Mouse (Mus musculus) retina, embryonic 14.5 days (tissue): ENCODE measurements around the gene Cpeb3.
A peak's percentile ranks its signal among the peaks of the same experiment; 100 is the strongest.
"Not testable (repeated sequence)": the region's sequence is repeated elsewhere in the genome, so short reads cannot be mapped to it uniquely, and the experiment has no call there.

ENCODE experiments used
- DNase-seq: peaks from one replicate; pipeline ENCODE4 v3.0.0-alpha.2; 2015; ENCODE audit warnings: low spot score

Cpeb3 gene

DNA sequence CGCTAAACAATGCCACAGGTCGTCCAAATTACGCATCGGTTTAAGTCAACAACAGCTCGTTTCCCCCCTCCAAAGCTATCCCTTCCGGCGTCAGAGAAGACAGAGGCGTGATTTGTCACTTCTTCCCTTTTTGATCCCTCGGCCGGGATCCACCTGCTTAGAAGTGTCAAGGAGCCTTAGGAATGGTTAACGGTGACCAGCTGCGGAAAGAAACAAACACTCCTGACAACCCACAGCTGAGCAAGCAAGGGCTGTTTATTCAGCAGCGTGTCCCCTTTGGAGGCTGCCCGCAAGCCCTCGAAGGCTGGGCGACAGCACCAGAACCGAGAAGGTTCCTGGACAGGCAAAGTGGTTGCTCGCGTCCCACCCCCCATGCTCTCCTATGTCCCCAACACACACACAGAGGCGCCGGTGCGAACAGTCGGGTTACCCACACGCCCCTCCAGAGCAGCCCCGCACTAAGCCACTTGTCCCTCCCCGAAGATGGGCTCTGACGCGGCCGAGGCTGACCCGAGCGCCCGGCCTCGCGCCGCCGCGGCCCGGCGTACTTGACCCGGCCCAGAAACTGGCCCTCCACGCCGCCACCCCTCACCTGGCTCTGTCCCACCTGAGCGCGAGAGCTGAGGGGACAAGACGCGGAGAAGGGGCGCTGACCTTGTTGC lies 1.6 kb downstream of the Cpeb3 start:
- DNase-seq: peak; percentile 61

DNA sequence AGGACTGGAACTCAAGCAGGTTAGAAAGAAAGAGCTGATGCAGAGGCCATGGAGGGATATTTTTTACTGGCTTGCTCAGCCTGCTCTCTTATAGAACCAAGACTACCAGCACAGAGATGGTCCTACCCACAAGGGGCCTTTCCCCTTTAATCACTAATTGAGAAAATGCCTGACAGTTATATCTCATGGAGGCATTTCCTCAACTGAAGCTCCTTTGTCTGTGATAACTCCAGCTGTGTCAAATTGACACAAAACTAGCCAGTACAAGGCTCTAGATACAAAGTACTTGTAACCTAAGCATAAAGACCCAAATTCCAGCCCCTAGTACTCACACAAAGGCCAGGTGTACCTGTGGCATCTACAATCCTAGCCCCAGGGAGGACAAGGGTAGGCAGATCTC lies 3.2 kb downstream of the Cpeb3 start:
- DNase-seq: not testable (repeated sequence)

DNA sequence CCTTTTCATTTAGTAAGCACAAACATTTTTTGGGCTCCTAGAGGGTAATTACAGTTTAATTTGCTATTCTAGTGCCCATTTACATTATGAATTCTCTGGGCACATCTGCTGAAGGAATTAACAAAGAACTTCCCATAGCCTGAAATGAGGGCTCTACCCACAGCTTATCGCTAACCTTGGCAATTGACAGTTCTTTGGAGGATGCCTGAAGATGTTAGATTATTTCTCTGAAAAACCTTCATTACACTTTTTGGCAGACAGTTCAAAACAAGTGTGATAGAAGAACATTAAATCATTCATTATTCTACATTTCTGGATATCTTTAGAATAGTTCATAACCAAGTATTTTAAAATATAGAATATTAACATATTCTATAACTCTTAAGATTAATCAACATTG lies 5.0 kb downstream of the Cpeb3 start:
- DNase-seq: no peak

DNA sequence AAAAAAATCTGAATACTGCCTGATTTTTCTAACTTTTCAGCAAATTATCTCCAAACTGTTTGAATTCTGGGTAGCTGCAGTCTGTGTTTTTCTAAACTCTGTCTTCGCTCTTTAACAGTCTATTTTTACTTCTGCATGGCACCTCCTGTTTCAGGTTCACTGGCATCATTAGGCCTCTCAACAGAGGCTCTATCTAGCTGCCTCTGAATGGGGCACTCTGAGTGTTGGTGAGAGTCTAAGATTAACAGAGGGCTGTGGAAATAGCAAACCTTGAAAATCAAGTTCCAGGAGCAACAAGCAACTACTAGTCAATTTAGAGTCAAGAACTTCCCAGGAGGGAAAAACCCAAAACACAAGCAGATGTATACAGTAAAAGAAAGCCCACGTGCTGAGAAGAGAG lies 8.5 kb downstream of the Cpeb3 start:
- no peak for DNase-seq

DNA sequence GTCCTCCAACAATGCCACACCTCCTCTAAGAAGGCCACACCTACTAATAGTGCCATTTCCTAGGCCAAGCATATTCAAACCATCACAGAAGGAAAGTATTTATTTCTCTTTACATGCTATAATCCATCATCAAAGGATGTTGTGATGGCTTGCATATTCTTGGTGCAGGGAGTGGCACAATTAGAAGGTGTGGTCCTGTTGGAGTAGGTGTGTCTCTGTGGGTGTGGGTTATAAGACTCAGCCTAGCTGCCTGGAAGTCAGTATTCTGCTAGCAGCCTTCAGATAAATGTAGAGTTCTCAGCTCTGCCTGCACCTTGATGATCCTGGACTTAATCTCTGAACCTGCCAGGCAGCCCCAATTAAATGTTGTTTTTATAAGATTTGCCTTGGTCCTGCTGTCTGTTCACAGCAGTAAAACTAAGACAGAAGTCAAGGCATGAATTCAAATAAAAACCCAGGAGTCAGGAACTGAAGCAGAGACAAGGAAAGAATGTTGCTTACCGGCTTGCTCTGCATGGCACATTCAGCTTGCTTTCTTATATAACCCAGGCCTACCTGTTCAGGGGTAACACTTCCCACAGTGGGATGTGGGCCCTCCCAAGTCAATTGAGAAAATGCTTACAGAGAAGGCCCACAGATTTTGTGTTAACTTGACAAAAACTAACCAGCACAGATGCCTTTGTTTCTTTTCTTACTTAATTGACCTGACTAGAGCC lies 10.1 kb downstream of the Cpeb3 start:
- DNase-seq: no peak

DNA sequence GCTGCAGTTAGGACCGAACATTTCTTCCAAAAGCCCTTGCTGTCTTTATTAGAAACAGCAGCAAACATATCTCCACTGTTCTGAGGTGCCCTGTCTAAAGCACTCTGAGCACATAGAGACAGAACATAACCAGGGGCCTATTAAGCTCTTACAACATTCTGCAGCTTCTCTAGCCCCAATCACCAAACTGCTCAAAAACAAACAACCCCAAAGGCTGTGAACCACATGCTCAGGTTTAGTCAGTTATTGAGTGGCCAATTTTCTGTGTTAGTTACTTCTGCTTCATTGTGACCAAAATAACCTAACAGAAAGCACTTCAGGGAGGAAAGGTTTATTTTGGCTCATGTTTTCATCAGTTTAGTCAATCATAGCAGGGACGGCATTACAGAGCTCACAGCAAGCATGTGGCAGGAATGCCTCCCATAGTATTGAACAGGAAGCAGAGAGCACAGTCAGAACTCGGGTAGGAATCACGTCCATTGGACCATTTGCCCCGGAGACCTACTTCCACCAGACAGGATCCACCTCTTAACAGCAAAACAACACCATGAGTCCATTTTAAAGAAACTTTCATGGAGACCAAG lies 15.8 kb downstream of the Cpeb3 start:
- no peak for DNase-seq

DNA sequence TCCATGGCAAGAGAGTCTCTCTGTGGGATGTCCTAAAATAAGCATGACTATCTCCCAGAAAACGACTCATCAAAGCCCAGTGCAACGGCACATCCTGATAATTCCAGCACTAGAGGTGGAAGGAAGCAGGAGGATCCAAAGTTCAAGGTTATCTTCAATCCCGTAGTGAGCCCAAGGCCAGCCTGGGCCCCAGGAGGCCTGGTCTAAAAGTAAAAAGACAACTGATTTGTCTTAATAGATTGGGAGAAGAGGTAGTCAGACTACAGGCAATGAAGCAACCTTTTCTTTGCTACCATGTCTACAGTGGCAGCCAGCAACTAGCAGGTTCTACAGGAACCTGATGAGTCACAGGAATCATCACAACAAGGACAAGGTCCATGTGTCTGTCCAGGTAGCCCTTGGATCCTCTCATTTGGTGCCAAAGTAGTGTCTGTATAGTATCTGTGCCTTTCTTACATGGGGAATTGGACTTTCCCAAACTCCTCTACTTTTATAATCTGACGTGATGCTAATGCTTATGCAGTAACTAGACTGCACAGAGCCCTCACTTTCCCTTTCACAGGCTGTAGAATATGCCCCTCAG lies 19.9 kb downstream of the Cpeb3 start:
- no peak for DNase-seq

DNA sequence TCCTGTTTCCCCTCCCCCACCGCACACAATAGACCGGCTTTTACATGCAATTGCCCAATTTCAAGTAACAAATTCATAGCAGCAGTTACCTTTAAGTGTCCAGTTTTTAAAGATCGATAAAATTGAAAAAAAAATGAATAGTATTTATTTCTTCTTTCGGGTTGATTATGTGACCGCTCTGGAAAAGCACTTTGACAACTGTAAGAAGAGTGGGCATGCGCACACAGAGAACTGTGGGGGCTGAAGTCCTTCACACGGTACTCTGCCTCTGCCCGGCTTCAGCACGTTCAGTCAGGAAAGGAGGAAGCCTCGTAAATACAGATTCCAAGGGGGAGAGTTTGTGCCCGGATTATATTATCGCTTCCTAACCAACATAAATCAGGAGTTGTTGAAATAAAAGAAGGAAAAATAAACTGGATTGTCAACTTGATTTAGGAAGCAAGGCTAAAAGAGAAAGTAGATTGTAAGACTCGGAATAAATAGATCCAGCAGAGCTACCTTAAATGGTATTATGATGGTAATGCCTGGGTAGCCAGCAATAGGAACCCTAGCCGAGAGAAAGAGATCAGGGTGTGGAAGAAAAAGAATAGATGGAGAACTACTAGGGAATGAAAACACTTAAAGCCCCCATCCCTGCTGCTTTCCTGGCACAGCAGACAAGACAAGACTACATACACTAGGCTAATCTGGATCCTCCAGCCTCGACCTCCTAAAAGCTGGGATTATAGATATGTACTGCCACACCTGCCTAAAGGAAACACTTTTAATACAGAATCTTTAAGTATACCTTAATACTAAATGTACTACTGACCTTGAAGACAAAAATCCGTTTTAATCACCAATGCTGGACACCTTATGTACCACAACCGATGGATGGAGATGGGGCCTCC lies 30.3 kb downstream of the Cpeb3 start:
- DNase-seq: peak; percentile 76

DNA sequence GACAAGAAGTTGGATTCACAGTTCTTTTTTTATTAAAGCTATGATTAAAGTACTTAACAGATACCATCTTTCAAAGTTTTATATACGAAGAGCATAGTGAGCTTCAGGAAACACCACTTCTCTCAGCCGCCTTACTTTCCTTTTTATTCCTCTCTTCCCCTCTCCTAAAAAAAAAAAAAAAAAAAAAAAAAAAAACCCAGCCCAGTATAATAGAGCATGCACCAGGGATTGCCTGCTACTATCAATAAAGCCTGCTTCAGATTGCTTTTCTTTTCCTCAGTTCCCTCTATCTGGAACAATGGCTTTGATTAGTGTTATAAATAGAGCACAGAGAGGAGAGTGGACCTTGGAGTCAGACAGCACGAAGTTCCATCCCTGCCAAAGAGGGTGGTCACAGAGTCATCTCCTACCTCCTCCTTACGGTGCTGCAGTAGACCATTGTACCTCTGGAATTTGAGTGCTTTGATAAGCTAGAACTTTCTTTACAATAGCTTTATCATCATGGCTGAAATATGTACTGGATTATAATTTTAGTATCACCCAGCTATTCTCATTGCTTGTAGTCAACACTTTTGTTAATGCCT lies 31.4 kb downstream of the Cpeb3 start:
- DNase-seq: peak; percentile 19

DNA sequence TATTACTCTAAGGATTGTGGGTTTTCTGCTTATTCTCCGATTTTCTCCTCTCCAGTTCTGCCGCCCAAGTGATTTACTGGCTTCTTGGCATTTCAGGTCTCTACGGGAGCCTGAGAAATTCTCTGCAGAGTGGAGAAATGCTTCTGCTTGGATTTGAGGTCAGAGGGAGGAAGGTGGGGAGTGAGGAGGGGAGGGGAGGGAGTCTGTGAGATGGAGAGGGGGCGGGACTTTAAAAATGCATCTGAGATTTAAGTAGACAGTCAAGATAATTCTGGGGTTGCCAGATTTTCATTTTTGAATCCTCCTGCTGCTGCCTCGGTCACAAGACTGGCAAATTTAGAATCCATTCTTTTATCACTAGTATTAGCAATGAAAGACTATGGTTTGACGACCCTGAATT lies 32.5 kb downstream of the Cpeb3 start:
- DNase-seq: peak; percentile 51

DNA sequence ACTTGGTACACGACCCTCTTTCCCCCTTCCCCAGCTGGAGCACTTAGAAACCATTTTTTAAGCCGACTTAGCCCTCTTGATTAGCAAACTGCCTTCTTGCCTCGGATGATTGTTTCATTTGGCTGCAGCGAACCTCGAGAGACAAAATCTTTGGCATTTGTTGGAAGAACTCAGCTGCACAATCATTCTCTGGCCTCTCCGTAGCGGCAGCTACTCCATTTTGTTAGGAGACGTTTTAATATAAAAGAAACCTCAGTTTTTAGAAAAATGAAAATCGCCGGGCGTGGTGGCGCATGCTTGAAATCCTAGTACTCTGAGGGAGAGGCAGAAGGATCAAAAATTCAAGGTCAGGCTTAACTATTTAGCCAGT lies 33.0 kb downstream of the Cpeb3 start:
- DNase-seq: no peak

DNA sequence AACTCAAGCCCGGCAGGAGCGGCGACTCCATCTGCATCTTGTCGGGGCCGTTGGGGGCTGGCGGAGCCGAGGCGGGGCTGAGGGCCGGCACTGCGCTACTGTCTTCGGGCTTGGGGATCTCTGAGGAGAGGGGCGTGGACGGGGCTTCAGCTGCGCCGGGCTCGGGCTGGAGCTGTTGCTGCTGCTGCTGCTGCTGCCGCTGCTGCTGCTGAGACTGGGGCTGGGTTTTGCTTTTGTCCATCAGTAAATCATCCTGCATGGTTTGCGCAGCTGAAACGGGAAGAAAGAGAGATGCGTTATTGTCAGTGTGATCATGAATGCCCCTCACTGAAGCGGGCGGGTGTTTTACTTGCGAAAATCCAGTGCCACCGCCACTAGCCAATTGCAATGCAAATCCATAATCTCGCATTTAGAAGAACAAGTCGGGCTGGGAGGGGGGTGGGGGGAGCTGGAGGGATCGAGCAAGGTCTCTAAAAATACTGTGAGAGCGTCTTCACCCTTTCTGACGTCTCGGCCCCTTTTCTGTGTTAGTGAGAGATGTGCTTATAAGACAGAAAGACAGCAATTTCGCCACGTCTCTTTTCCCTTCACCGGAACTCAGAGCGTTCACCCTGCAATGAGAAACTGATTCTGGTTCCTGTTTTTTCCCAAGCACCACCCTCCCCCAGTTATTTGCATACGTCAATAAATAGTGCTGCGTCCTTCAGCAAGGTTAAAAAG lies 33.5 kb downstream of the Cpeb3 start:
- DNase-seq: peak; percentile 71

DNA sequence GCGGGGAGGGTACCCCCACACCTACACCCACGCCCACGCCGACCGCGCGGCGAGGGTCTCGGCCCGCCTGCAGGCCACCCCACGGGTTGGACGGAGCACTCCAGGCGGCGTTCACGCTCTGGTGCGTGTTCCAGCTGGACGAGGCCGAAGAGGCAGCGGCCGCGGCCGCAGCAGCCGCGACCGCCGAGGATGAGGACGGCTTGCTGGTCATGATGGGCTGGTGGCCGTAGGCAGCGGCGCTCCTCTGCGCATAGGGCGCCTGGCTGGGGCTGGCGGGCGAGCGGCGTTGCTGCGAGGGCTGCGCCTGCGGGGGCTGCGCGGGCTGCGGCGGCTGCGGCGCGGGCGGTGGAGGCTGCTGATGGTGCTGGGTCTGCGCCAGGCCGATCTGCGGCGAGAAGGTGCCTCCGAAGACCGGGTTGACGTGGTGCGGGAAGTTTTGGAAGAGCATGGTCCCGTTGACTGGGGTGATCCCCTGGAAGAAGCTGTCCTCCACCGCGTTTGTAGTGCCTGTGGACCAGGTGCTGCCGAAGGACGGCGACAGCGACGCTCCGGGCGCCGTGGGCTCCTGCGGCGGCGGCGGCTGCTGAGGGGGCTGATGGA lies 34.2 kb downstream of the Cpeb3 start:
- peak; percentile 62 for DNase-seq

DNA sequence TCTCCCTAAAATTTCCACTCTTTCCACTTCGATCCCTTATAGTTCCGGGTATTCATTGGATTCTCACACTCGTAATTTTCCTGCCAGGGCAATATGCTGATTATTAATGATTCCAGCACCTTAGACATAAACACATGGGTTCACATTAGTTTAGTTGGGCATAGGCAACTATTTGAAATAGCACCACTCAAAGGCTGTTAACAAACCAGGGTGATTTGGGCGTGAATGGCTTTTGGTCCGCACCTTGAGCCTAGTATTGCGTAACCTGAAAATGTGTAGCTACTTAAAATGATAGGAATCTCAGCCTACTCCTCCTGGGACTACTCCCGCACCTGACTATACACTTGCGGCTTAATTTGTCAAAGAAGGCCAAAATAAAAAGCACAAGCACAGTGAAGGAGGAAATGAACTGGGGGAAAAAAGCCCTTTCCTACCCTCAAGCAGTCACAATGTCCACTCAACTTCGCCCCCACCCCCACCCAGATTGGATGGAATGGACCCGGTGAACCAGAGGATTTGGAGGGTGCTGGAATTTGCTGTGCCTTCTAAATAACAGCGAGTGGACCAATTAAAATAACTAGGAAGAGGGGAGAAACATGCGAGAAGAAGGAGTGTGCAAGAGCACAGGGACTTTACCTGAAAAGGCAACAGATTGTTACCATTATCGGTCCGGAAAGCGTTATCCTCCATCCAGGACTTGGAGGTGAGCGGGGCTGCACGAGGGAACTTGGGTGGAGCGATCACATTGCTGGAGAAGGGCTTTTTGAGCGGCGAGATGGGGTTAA lies 34.9 kb downstream of the Cpeb3 start:
- DNase-seq: no peak

DNA sequence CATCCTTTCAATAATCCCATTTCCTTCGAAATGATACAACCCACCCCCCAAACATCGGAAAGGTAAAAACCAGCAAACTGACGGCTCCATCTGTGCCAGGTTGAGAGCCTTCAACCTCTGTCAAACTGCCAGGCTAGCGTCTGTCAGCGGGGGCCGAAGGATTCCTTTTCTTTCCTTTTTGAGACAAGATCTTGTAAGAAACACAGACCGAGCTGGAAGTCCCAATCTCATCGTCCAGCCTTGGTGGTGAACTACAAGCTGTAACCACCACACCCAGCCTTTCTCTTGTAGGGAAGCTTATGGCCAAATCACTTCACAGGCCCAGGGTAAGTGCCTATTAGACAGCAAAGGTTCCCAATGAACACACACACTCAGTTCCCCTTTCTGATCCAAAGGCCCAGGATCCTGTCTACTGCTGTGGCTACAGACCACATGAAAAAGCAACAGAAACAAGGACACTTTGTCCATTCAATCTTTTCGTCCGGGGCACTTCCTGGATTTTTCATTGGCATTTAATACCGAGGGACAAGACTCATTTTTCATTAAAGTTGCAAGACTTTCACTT lies 35.8 kb downstream of the Cpeb3 start:
- no peak for DNase-seq

DNA sequence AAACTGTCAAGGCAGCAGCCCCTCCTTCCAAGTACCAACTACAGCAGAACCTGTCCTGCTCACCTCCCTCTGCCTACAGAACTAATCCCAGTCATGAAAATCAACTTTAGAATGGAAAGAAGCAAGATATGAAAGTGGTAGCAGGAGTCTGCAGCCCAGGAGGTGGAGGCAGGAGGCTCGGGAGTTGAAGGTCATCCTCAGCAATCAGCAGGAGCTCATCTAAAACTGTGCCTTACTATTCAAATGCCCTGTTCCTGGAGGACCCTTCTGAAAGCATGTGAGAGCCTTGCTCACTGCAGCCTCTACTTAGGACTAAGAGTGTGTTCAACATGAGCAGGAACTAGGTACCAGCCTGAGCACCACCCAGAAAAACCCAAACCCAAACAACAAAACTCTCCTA lies 36.3 kb downstream of the Cpeb3 start:
- DNase-seq: no peak

DNA sequence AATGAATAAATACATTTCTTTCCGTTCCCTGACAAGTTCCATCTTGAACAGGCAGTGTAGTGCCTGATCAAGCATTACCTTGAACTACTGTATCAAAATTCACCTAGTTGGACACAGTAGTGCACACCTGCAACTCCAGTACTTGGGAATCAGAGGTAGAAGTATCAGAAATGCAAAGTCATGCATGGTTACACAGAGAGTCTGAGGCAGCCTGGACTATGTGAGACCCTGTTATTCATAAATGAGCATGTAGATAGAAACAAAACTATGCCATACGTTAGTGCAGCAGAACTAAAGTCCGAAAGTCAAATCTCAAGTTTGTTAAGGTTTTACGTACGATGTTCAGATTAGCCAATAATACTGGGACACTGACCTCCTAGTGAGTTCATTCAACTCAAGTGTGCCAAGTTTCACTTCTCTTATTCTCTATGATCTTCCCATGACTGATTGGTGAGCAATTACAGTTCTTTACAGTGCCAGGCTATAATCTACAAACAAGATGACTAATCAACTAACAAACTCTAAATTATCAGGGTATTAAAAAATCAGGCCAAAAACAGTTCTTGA lies 51.5 kb downstream of the Cpeb3 start:
- no peak for DNase-seq

DNA sequence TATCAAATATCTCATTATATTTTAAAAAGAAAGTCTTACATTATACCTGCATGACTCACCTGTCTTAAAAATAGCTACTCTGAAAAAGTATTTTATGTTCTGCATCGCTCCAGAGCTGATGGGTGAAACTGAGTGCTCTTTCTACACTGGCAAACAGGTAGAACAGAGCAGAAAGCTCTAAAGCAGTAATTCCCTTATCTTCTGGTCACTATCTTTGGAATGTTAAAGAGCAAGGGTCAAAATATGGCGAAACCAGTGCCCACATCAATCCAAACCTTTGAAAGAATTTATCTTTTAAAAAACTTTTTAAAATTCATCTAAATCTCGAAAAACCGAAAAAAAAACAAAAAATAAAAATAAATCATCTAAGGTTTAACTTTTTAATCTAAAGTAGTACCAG lies 52.4 kb downstream of the Cpeb3 start:
- DNase-seq: no peak

DNA sequence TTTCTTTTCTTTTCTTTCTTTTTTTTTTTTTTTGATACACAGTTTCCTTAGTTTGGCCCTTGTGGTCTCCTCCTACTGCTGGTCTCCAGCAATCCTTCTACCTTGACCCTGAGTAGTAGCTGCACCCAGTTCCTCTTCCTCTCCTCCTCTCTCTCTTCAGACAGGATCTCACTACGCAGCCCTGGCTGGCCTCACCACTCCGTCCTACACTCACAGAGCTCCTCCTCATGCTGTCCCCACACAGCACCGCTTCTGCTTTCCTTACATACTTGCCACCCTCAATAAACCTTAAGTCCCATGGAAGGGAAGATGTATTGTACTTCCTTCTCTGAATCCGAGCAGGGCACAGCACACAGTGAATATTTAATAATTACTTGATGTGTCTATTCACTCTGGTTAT lies 61.3 kb downstream of the Cpeb3 start:
- DNase-seq: no peak
